Mouse (Mus musculus) neural tube, embryonic 15.5 days (tissue): Measurements from ENCODE around the gene Krtcap3. TPM values are rescaled to one million over a fixed set of nuclear protein-coding genes. Genes with fewer than 3 reads are reported as not detected.
"Not testable (repeated sequence)": the region's sequence is repeated elsewhere in the genome, so short reads cannot be mapped to it uniquely, and the experiment has no call there.

ENCODE experiments used
- ATAC-seq: fragments of 200-750 bp; cut with Nextera tagmentation; 2 replicates; pipeline ENCODE4 v1.8.0; 2017; ENCODE audit warnings: mild to moderate bottlenecking, moderate TSS enrichment, moderate library complexity; ENCODE audit not compliant: low FRiP score
- H3K27ac ChIP-seq: fragments of 300-500 bp; sonication (generic); replicated peaks from 2 replicates; pipeline ENCODE4 v1.5.1; 2015; ENCODE audit warnings: mild to moderate bottlenecking, inconsistent platforms
- H3K27me3 ChIP-seq: fragments of 300-500 bp; sonication (generic); replicated peaks from 2 replicates; pipeline ENCODE4 v1.6.1; 2015; ENCODE audit warnings: inconsistent platforms
- H3K36me3 ChIP-seq: fragments of 300-500 bp; sonication (generic); 2 replicates; pipeline ENCODE4 v1.6.1; 2015; ENCODE audit warnings: inconsistent platforms
- H3K4me1 ChIP-seq: fragments of 300-500 bp; sonication (generic); 2 replicates; pipeline ENCODE4 v1.6.1; 2015; ENCODE audit warnings: inconsistent platforms
- H3K4me2 ChIP-seq: fragments of 300-500 bp; sonication (generic); 2 replicates; pipeline ENCODE4 v1.6.1; 2015; ENCODE audit warnings: inconsistent platforms, mild to moderate bottlenecking, moderate library complexity
- H3K4me3 ChIP-seq: fragments of 300-500 bp; sonication (generic); replicated peaks from 2 replicates; pipeline ENCODE4 v1.5.1; 2015; ENCODE audit warnings: mild to moderate bottlenecking, inconsistent platforms
- H3K9ac ChIP-seq: fragments of 300-500 bp; sonication (generic); replicated peaks from 2 replicates; pipeline ENCODE4 v1.6.1; 2015; ENCODE audit warnings: mild to moderate bottlenecking, inconsistent platforms
- H3K9me3 ChIP-seq: fragments of 300-500 bp; sonication (generic); replicated peaks from 2 replicates; pipeline ENCODE4 v1.6.1; 2016; ENCODE audit warnings: inconsistent platforms
- WGBS: fragments of 180-500 bp; shearing (Covaris S2); methylation state at CpG from one replicate; pipeline ENCODE4 v1.1.7; 2015; ENCODE audit warnings: mixed read lengths; 5-methylcytosine and 5-hydroxymethylcytosine counted together
- polyA plus RNA-seq: library from polyadenylated mRNA; unstranded; fragments of >200 nt; fragmentation: Nextera tagmentation; extraction: Ambion mirVana; gene quantifications from 2 replicates; pipeline ENCODE4 v1.2.1, GENCODE M21; 2015

The Krtcap3 gene
- polyA plus RNA-seq, result 3.0 and 11.2 TPM in 2 replicates

GRCm38 (mm10) chr5:31251541-31252101 is at the start of gene Krtcap3:
Krtcap3 (plus strand) TSS chr5:31251691.
- Histone ChIP-seq H3K27me3 (no peaks in the 10 kb centered on the region), H3K4me2 (peak within 1 kb of the TSS; percentile 42), H3K4me1 (peaks cover 9% of the 10 kb centered on the region; the same call in 1 of the 2 replicates), H3K9ac (0 out of 2 replicates have a peak within 1 kb of the TSS, but pooled peaks have one; percentile 3), H3K36me3 (peaks cover 92% of the 10 kb centered on the region), H3K4me3 (peak within 1 kb of the TSS; percentile 9; the same call in 1 of the 2 replicates), H3K9me3 (no peaks in the 10 kb centered on the region), H3K27ac (no peak within 1 kb of the TSS)
- ATAC-seq, result peak; percentile 52
- 18% methylated on average over 47 of the region's 47 CpGs for WGBS

- peak; percentile 96 for ATAC-seq
- under 1% methylated on average over 53 of the region's 53 CpGs for WGBS
- H3K9me3 ChIP-seq, result peaks cover 4% of the 10 kb centered on the region
Measured at GRCm38 (mm10) chr5:31201742-31202590, 49.5 kb upstream of the Krtcap3 start, which contains the start of gene Zfp513. Zfp513 (minus strand) TSS chr5:31202303.

GRCm38 (mm10) chr5:31202933-31203332 is 48.6 kb upstream of the Krtcap3 start:
- Histone ChIP-seq H3K36me3 (peaks cover 75% of the 10 kb centered on the region), H3K9me3 (peaks cover 4% of the 10 kb centered on the region), H3K27ac (peak overlapping the region; percentile 84), H3K4me3 (peak overlapping the region; percentile 95), H3K4me1 (peaks cover 29% of the 10 kb centered on the region), H3K4me2 (peak overlapping the region; percentile 71), H3K9ac (0 out of 2 replicates have a peak overlapping the region, but pooled peaks have one; percentile 51), H3K27me3 (no peaks in the 10 kb centered on the region)
- 89% methylated on average over 7 of the region's 7 CpGs for WGBS
- no peak for ATAC-seq

More at GRCm38 (mm10) chr5:31201742-31202590, 49.5 kb upstream of the Krtcap3 start, which contains the start of gene Zfp513:
- Histone ChIP-seq H3K9ac (peak within 1 kb of the TSS; percentile 97), H3K4me3 (peak within 1 kb of the TSS; percentile 95), H3K4me1 (peaks cover 29% of the 10 kb centered on the region), H3K4me2 (peak within 1 kb of the TSS; percentile 88), H3K27ac (peak within 1 kb of the TSS; percentile 88), H3K36me3 (peaks cover 76% of the 10 kb centered on the region), H3K27me3 (no peaks in the 10 kb centered on the region)

GRCm38 (mm10) chr5:31203866-31204265 is 47.6 kb upstream of the Krtcap3 start:
- WGBS, result 93% methylated on average over 2 of the region's 2 CpGs
- Histone ChIP-seq H3K9me3 (peaks cover 4% of the 10 kb centered on the region), H3K27me3 (no peaks in the 10 kb centered on the region), H3K4me1 (peaks cover 29% of the 10 kb centered on the region), H3K4me2 (no peak overlapping the region), H3K36me3 (peaks cover 65% of the 10 kb centered on the region), H3K27ac (no peak overlapping the region), H3K9ac (no peak overlapping the region), H3K4me3 (no peak overlapping the region)
- no peak for ATAC-seq

GRCm38 (mm10) chr5:31204421-31204820 is 47.1 kb upstream of the Krtcap3 start:
- ATAC-seq, result no peak
- Histone ChIP-seq H3K27ac (no peak overlapping the region), H3K4me2 (no peak overlapping the region), H3K4me3 (no peak overlapping the region), H3K9ac (no peak overlapping the region), H3K27me3 (no peaks in the 10 kb centered on the region), H3K4me1 (peaks cover 29% of the 10 kb centered on the region), H3K9me3 (peaks cover 4% of the 10 kb centered on the region), H3K36me3 (peaks cover 60% of the 10 kb centered on the region)
- WGBS, result 93% methylated on average over 6 of the region's 6 CpGs

GRCm38 (mm10) chr5:31216554-31216953 is 34.9 kb upstream of the Krtcap3 start:
- not testable (repeated sequence) for H3K27ac ChIP-seq, H3K9ac ChIP-seq, H3K4me3 ChIP-seq, ATAC-seq, H3K27me3 ChIP-seq, H3K9me3 ChIP-seq, H3K36me3 ChIP-seq, H3K4me2 ChIP-seq
- H3K4me1 ChIP-seq, result peaks cover 21% of the 10 kb centered on the region
- 91% methylated on average over 6 of the region's 6 CpGs for WGBS

- H3K9ac ChIP-seq, result no peak overlapping the region
- H3K4me3 ChIP-seq, result no peak overlapping the region
- H3K4me1 ChIP-seq, result peaks cover 28% of the 10 kb centered on the region
- no peak overlapping the region for H3K27ac ChIP-seq
- H3K9me3 ChIP-seq, result no peaks in the 10 kb centered on the region
- 61% methylated on average over 7 of the region's 7 CpGs for WGBS
- no peak for ATAC-seq
- H3K4me2 ChIP-seq, result peak overlapping the region; percentile 80
- no peaks in the 10 kb centered on the region for H3K36me3 ChIP-seq
- H3K27me3 ChIP-seq, result no peaks in the 10 kb centered on the region
Measured at GRCm38 (mm10) chr5:31218294-31218693, 33.2 kb upstream of the Krtcap3 start.

GRCm38 (mm10) chr5:31219070-31219469 is 32.4 kb upstream of the Krtcap3 start:
- Histone ChIP-seq H3K4me3 (peak overlapping the region; percentile 99), H3K9ac (0 out of 2 replicates have a peak overlapping the region, but pooled peaks have one; percentile 30), H3K27ac (no peak overlapping the region), H3K9me3 (no peaks in the 10 kb centered on the region), H3K4me2 (peak overlapping the region; percentile 80), H3K27me3 (no peaks in the 10 kb centered on the region), H3K4me1 (peaks cover 28% of the 10 kb centered on the region), H3K36me3 (no peaks in the 10 kb centered on the region)
- 0% methylated on average over 2 of the region's 2 CpGs for WGBS
- ATAC-seq, result no peak

GRCm38 (mm10) chr5:31219474-31219873 is 32.0 kb upstream of the Krtcap3 start:
- Histone ChIP-seq H3K36me3 (no peaks in the 10 kb centered on the region), H3K27me3 (no peaks in the 10 kb centered on the region), H3K9ac (peak overlapping the region; percentile 95), H3K9me3 (no peaks in the 10 kb centered on the region), H3K4me2 (peak overlapping the region; percentile 80), H3K27ac (peak overlapping the region; percentile 92), H3K4me3 (peak overlapping the region; percentile 99), H3K4me1 (peaks cover 28% of the 10 kb centered on the region)
- ATAC-seq, result no peak
- WGBS, result 3% methylated on average over 11 of the region's 11 CpGs

- Histone ChIP-seq H3K4me3 (peak overlapping the region; percentile 99), H3K27ac (peak overlapping the region; percentile 92), H3K9ac (peak overlapping the region; percentile 95), H3K4me2 (peak overlapping the region; percentile 80), H3K4me1 (peaks cover 26% of the 10 kb centered on the region), H3K9me3 (no peaks in the 10 kb centered on the region), H3K27me3 (no peaks in the 10 kb centered on the region), H3K36me3 (no peaks in the 10 kb centered on the region)
- WGBS, result under 1% methylated on average over 40 of the region's 40 CpGs
- peak; percentile 72 for ATAC-seq
Measured at GRCm38 (mm10) chr5:31219911-31220447, 31.5 kb upstream of the Krtcap3 start.

- peak within 1 kb of the TSS; percentile 99 for H3K4me3 ChIP-seq
- no peaks in the 10 kb centered on the region for H3K36me3 ChIP-seq
- H3K9ac ChIP-seq, result peak within 1 kb of the TSS; percentile 95
- H3K4me1 ChIP-seq, result peaks cover 24% of the 10 kb centered on the region
- no peaks in the 10 kb centered on the region for H3K9me3 ChIP-seq
- under 1% methylated on average over 69 of the region's 70 CpGs for WGBS
- H3K27ac ChIP-seq, result peak within 1 kb of the TSS; percentile 92
- peak; percentile 93 for ATAC-seq
- H3K27me3 ChIP-seq, result no peaks in the 10 kb centered on the region
- H3K4me2 ChIP-seq, result peak within 1 kb of the TSS; percentile 80
Measured at GRCm38 (mm10) chr5:31220448-31221303, 30.8 kb upstream of the Krtcap3 start, which contains the start of gene Ppm1g. Ppm1g (minus strand) TSS chr5:31220687.
